Mouse (Mus musculus): ENCODE data around the gene Polr1b.

Polr1b gene

DNA sequence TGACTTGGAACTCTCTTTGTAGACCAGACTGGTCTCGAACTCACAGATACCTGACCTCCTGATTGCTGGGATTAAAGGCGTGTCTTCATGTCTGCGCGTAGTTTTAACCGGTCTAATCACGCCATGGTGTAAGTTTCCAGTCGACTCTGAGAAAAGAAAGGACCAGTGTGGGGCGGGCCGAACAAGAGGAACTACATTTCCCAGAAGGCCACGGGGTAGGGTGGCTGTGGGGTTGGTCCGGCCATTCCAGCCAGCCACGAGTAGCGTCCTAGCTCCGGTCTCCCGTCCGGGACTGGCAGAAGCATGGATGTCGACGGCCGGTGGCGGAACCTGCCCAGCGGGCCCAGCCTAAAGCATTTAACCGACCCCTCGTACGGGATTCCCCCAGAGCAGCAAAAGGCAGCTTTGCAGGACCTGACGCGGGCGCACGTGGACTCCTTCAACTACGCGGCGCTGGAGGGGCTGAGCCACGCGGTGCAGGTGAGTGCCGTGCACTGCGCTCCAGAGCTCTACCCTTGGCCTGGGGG, at the start of gene Polr1b:
TSS of gene Polr1b (plus strand) at position 212 of the 527 bp plus-strand sequence.
- DNase-seq (ENCODE audit: low read depth, low spot score) = peak; percentile 72

- DNase-seq (ENCODE audit: low read depth, low spot score) = no peak
Measured at GRCm38 (mm10) chr2:129052451-129052983, 48.3 kb upstream of the Polr1b start.

- no peak for DNase-seq (ENCODE audit: low read depth, low spot score)
Measured at GRCm38 (mm10) chr2:129055741-129056140, 45.1 kb upstream of the Polr1b start.

GRCm38 (mm10) chr2:129056597-129056996, 44.2 kb upstream of the Polr1b start:
- DNase-seq (ENCODE audit: low read depth, low spot score) = no peak

- DNase-seq (ENCODE audit: low read depth, low spot score) = no peak
Measured at GRCm38 (mm10) chr2:129057256-129057655, 43.5 kb upstream of the Polr1b start.

DNA sequence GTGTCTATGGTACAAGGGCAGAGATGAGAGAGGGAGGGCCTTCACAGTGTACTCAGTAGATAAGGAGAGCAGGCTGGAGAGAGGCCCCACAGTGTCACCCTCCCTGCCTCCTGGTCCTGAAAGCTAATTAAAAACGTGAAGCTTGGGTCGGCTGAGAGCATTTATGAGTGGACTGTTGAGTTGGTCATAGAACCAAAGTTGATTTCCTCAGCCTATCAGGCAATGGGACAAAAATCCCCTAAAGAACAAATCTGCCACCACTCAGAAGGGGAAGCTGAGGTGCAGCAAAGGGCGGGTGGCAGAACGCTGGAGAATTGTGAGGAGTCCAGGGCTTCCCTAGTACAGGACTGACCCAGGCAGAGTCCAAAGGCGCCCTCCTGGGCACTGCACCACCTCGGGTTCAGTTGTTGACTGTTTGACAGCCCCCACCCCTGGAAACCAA, 42.9 kb upstream of the Polr1b start:
- no peak for DNase-seq (ENCODE audit: low read depth, low spot score)

- no peak for DNase-seq (ENCODE audit: low read depth, low spot score)
Measured at GRCm38 (mm10) chr2:129061456-129062059, 39.2 kb upstream of the Polr1b start.

GRCm38 (mm10) chr2:129065437-129066282, 35.1 kb upstream of the Polr1b start, which contains the start of gene Ttl:
Gene Ttl, plus strand, starts transcription at chr2:129065942.
- peak; percentile 52 for DNase-seq (ENCODE audit: low read depth, low spot score)

GRCm38 (mm10) chr2:129066326-129066725, 34.5 kb upstream of the Polr1b start:
- no peak for DNase-seq (ENCODE audit: low read depth, low spot score)

GRCm38 (mm10) chr2:129070296-129070695, 30.5 kb upstream of the Polr1b start:
- DNase-seq (ENCODE audit: low read depth, low spot score) = no peak

DNA sequence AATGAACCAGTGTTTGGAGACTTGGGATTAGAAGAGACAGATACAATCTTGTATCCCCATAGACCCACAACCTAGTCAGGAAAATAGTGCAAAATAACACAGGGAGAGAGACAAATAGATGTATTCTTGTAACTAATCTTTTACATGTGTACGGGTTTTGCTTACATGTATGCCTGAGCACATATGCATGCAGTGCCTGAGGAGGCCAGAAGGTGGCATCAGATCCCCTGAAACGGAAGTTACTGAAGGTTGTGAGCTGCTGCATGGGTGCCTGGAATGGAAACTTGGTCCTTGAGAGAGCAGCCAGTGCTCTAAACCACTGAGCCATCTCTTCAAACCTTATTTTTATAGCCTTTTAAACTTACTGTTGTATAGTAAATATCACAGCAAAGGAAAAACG, 22.5 kb upstream of the Polr1b start:
- DNase-seq (ENCODE audit: low read depth, low spot score) = no peak

DNA sequence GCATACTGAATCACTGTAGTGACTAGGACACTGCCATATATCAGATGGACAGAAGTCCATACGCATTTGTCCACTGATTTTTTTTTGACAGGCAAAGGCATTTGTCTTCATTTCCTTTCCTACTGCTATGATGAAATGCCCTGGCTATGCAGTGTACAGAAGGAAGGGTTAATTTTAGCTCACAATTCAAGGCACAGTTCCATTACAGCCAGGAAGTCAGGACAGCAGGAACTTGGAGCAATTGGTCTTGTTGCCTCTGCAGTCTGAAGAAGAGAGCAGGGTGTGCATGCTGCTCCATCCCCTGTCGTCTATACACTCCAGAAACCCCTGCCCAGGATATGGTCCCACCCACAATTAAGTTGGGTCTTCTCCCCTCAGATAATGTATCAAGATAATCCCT, 21.6 kb upstream of the Polr1b start:
- no peak for DNase-seq (ENCODE audit: low read depth, low spot score)

GRCm38 (mm10) chr2:129081097-129081496, 19.7 kb upstream of the Polr1b start:
- no peak for DNase-seq (ENCODE audit: low read depth, low spot score)

- no peak for DNase-seq (ENCODE audit: low read depth, low spot score)
Measured at GRCm38 (mm10) chr2:129083514-129083913, 17.3 kb upstream of the Polr1b start.

- DNase-seq (ENCODE audit: low read depth, low spot score) = no peak
Measured at GRCm38 (mm10) chr2:129084959-129085358, 15.8 kb upstream of the Polr1b start.

- DNase-seq (ENCODE audit: low read depth, low spot score) = no peak
Measured at GRCm38 (mm10) chr2:129087520-129087919, 13.3 kb upstream of the Polr1b start.

DNA sequence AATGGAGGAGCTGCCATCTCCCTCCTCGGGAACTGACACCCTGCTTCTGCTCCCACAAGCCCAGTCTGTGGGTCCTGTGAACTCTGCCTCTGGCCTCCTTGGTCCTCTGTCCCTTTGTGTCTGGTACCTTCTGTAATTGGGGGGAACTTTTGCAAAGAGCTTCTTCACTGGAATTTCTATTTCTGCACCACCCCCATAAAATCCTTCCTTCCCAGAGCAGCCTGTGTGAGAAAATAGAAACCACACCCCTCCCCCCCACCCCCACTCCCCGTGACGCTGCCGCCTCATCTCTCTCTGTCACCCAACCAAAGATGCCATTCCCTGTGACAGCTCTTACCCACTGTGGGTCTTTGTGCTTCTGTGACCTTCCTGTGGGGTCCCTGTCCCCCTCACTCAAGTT, 10.4 kb upstream of the Polr1b start:
- DNase-seq (ENCODE audit: low read depth, low spot score) = no peak

- DNase-seq (ENCODE audit: low read depth, low spot score) = no peak
Measured at GRCm38 (mm10) chr2:129092810-129093209, 8.0 kb upstream of the Polr1b start.

GRCm38 (mm10) chr2:129093926-129094724, 6.7 kb upstream of the Polr1b start:
- no peak for DNase-seq (ENCODE audit: low read depth, low spot score)

- DNase-seq (ENCODE audit: low read depth, low spot score) = no peak
Measured at GRCm38 (mm10) chr2:129112924-129113323, 12.1 kb downstream of the Polr1b start.

DNA sequence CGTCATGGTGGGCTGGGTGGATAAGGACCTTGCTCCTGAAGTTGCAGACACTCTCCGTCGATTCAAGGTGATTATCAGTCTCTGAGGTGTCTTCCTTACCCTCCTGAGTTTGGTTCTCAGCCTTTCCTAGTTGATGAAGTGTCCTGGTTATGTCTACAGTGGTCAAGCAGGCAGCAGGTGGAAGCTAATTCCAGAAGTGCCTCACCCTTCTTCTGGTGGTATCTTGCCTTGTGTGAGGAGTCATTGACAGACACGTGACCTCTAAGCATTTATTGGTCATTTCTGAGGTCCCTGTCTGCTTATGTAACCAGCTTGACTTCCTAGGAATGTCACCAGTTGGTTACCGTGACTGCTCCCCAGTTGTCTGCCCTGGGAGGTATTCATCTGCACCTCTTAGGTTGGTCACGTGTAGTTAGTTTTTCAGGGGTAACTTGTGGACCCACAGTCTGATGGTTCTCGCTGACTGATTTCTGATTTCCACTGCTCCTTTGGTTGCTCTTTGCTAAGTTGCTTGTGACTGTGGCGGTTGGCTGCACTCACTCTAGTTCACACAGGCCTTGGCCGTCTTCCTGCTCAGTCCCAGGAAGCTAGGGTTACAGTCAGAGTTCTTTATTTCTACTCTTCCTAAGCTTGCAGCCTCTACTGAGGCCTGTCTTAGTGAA, 15.0 kb downstream of the Polr1b start:
- DNase-seq (ENCODE audit: low read depth, low spot score) = no peak

Data from c-Kit-negative CD71-positive TER-119-positive erythroid progenitor cells, embryonic 14.5 days (primary cell).